Mouse (Mus musculus) E14TG2a.4 (cell line): Measurements from ENCODE around the gene Slc23a3.

ENCODE experiments used
- H3K27me3 ChIP-seq: 2 replicates; pipeline ENCODE4 v1.6.1; 2014; ENCODE audit warnings: low read length, control low read depth; ENCODE audit not compliant: insufficient read depth
- H3K36me3 ChIP-seq: 2 replicates; pipeline ENCODE4 v1.6.1; 2014; ENCODE audit warnings: low read length, control low read depth; ENCODE audit not compliant: insufficient read depth
- H3K4me1 ChIP-seq: replicated peaks from 2 replicates; pipeline ENCODE4 v1.6.1; 2014; ENCODE audit warnings: low read depth, low read length, control low read depth
- H3K4me3 ChIP-seq: replicated peaks from 2 replicates; pipeline ENCODE4 v1.5.1; 2014; ENCODE audit warnings: mild to moderate bottlenecking, low read length
- H3K9me3 ChIP-seq: 2 replicates; pipeline ENCODE4 v1.6.1; 2014; ENCODE audit warnings: low read length, control low read depth
- CTCF ChIP-seq: conservative IDR thresholded peaks from 2 replicates; pipeline ENCODE4 v1.5.1; 2014; ENCODE audit warnings: low read length
- NANOG ChIP-seq: IDR thresholded peaks from 2 replicates; pipeline ENCODE4 v1.6.1; 2014; ENCODE audit warnings: borderline replicate concordance, low read length, mixed read lengths
- POU5F1 ChIP-seq: IDR thresholded peaks from 2 replicates; pipeline ENCODE4 v1.6.1; 2014; ENCODE audit warnings: low read length, borderline replicate concordance

Slc23a3 gene

DNA sequence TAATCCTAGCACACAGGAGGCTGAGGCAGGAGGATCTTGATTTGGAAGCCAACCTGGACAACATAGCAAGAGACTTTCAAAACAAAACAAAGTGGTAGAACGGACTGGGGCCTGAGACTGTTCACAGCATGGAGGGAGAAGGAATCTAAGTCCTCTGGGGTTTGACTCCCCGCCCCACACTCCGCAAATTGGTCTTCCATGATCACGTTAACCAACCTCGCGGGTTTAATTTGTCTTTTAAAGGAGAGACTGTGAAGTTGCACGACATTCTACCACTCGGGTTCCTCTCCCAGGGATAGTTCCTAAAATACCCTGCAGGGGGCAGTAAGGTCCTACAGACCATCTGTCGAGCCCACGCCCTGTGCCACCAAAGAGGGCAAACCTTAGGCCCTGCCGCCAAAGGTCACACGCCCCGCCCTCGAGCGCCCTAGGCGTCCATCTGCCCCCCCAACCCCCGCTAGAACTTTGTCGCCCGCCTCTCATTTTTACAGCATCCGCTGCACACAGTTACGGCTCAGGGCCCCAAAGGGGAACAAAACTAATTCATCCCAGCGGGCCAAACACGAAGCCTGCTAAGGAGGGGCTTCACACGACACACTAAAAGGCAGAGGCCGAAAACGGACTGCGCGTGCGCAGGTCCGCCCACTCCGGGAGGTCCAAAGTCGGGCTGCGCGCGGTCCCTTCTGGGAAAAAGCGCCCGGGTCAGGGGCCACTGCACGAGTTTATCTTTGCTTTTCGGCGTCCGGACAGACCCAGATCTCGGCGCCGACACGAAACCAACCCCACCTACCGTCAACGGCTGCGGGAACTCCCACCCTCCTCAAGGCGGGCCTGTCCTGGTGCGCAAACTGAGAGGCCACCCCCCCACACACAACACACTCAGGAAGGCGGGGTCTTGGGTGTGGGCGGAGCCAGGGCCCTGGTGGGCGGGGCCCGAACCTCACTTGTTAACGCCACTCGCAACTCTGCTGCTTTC is 9.1 kb downstream of the Slc23a3 start, which contains the start of gene Nhej1:
Nhej1 (minus strand) TSS at position 855 of the 976 bp plus-strand sequence.
- H3K27me3 ChIP-seq: peaks cover 9% of the 10 kb centered on the region
- no peaks in the 10 kb centered on the region for H3K36me3 ChIP-seq
- H3K9me3 ChIP-seq: no peaks in the 10 kb centered on the region
- TF ChIP-seq CTCF (peak; percentile 94), NANOG (no peak), POU5F1 (no peak)
- peak within 1 kb of the TSS; percentile 85 for H3K4me3 ChIP-seq
- peaks cover 18% of the 10 kb centered on the region for H3K4me1 ChIP-seq

DNA sequence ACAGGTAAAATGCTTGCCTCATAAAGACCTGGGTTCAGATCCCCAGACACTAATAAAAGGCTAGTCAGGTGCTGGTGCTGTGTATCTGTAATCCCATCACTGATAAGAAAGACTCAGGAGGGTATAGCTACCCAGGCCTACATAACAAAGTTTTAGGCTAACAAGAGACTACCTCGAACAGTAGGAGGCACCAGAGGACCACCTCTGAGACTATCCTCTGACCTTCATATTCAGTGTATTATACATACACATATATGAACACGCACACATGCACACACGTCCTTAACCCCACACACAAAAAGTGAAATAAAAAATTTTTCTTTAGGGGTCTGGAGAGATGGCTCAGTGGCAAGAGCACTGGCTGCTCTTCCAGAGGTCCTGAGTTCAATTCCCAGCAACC is 11.5 kb downstream of the Slc23a3 start:
- no peak for TF ChIP-seq NANOG
- no peak for TF ChIP-seq CTCF
- no peak for TF ChIP-seq POU5F1
- no peaks in the 10 kb centered on the region for H3K9me3 ChIP-seq
- H3K4me1 ChIP-seq: peaks cover 18% of the 10 kb centered on the region
- no peaks in the 10 kb centered on the region for H3K27me3 ChIP-seq
- H3K36me3 ChIP-seq: no peaks in the 10 kb centered on the region
- H3K4me3 ChIP-seq: no peak overlapping the region
